Mouse (Mus musculus) liver, embryonic 14.5 days (tissue): ENCODE results near the gene Gpr162. TPM values are rescaled to one million over a fixed set of nuclear protein-coding genes. Genes with fewer than 3 reads are reported as not detected.

ENCODE experiments used
- ATAC-seq: fragments of 200-750 bp; cut with Nextera tagmentation; 2 replicates; pipeline ENCODE4 v1.8.0; 2017; ENCODE audit warnings: moderate number of reproducible peaks, mild to moderate bottlenecking, moderate library complexity; ENCODE audit not compliant: insufficient read depth
- DNase-seq, 3 experiments: peaks; one replicate each; pipeline ENCODE4 v3.0.0-alpha.2; 2012 to 2013; ENCODE audit warnings: low read depth in 3 of 3, low spot score in 3 of 3
- H3K27ac ChIP-seq: fragments of 300-500 bp; sonication (generic); 2 replicates; pipeline ENCODE4 v1.5.1; 2014; ENCODE audit warnings: moderate library complexity, mild to moderate bottlenecking, control low read depth, inconsistent platforms
- H3K27me3 ChIP-seq: fragments of 300-500 bp; sonication (generic); 2 replicates; pipeline ENCODE4 v1.6.1; 2014; ENCODE audit warnings: mild to moderate bottlenecking, low read length, moderate library complexity; ENCODE audit not compliant: control insufficient read depth, insufficient read depth
- H3K36me3 ChIP-seq: fragments of 300-500 bp; sonication (generic); replicated peaks from 2 replicates; pipeline ENCODE4 v1.6.1; 2014; ENCODE audit warnings: low read depth; ENCODE audit not compliant: control insufficient read depth, insufficient read depth
- H3K4me1 ChIP-seq, 2 experiments: fragments of 200-500 bp in 1 of 2; fragments of 300-500 bp in 1 of 2; sonication (generic) in 1 of 2; replicated peaks; 2 replicates each; pipeline ENCODE4 v1.6.1; 2012 to 2014; ENCODE audit warnings: antibody characterized with exemption in 1 of 2, inconsistent platforms in 1 of 2, low read length in 1 of 2; ENCODE audit not compliant: control insufficient read depth in 2 of 2, insufficient read depth in 2 of 2
- H3K4me2 ChIP-seq: fragments of 300-500 bp; sonication (generic); 2 replicates; pipeline ENCODE4 v1.6.1; 2014; ENCODE audit warnings: low read depth, mild to moderate bottlenecking, control low read depth, moderate library complexity
- H3K4me3 ChIP-seq, 2 experiments: fragments of 200-500 bp in 1 of 2; fragments of 300-500 bp in 1 of 2; sonication (generic) in 1 of 2; 2 replicates each; pipeline ENCODE4 v1.5.1; 2012 to 2014; ENCODE audit warnings: low read depth in 2 of 2, low read length in 2 of 2, mild to moderate bottlenecking in 2 of 2, control low read depth in 1 of 2, inconsistent platforms in 1 of 2, moderate library complexity in 1 of 2; ENCODE audit not compliant: insufficient read depth in 1 of 2
- H3K9ac ChIP-seq: fragments of 300-500 bp; sonication (generic); replicated peaks from 2 replicates; pipeline ENCODE4 v1.6.1; 2014; ENCODE audit warnings: mild to moderate bottlenecking, control low read depth, moderate library complexity
- H3K9me3 ChIP-seq: fragments of 300-500 bp; sonication (generic); 2 replicates; pipeline ENCODE4 v1.6.1; 2016; ENCODE audit warnings: low read length, mixed read lengths; ENCODE audit not compliant: control insufficient read depth
- CTCF ChIP-seq: IDR thresholded peaks from 2 replicates; pipeline ENCODE4 v1.5.1; 2016; ENCODE audit warnings: antibody characterized with exemption, low read depth, control low read depth
- EP300 ChIP-seq: IDR thresholded peaks from 2 replicates; pipeline ENCODE4 v1.6.1; 2016; ENCODE audit warnings: antibody characterized with exemption, low read depth
- WGBS: fragments of 180-500 bp; shearing (Covaris S2); extraction: QIAGEN DNeasy Blood & Tissue Kit; methylation state at CpG from one replicate; pipeline ENCODE4 v1.1.7; 2014; ENCODE audit not compliant: insufficient replicate concordance; 5-methylcytosine and 5-hydroxymethylcytosine counted together
- polyA plus RNA-seq, 2 experiments: library from polyadenylated mRNA; depleted of rRNA in 1 of 2; stranded (reverse) in 1 of 2; unstranded in 1 of 2; fragments of >200 nt; fragmentation: Nextera tagmentation in 1 of 2; extraction: Ambion mirVana in 1 of 2; gene quantifications; 2 replicates each; pipeline versions ENCODE4 v1.2.1 to v1.2.3; 2012 to 2014

The Gpr162 gene
- polyA plus RNA-seq, 2 experiments, result 0.03 TPM; not detected in 1

GRCm38 (mm10) chr6:124863125-124863657 lies 592 bp downstream of the Gpr162 start:
- TF ChIP-seq EP300 (no peak), CTCF (no peak)
- Histone ChIP-seq H3K4me3 (peak overlapping the region in 1 of 2 experiments; percentile 39; a peak in 2 of 4 replicates), H3K4me2 (peak overlapping the region; percentile 60), H3K27ac (no peak overlapping the region), H3K9ac (no peak overlapping the region), H3K9me3 (no peaks in the 10 kb centered on the region), H3K4me1 (no peaks in the 10 kb centered on the region), H3K27me3 (peaks cover 49% of the 10 kb centered on the region), H3K36me3 (no peaks in the 10 kb centered on the region)
- ATAC-seq (no peak), DNase-seq (no peak)
- WGBS, result 4% methylated on average over 15 of the region's 16 CpGs

DNA sequence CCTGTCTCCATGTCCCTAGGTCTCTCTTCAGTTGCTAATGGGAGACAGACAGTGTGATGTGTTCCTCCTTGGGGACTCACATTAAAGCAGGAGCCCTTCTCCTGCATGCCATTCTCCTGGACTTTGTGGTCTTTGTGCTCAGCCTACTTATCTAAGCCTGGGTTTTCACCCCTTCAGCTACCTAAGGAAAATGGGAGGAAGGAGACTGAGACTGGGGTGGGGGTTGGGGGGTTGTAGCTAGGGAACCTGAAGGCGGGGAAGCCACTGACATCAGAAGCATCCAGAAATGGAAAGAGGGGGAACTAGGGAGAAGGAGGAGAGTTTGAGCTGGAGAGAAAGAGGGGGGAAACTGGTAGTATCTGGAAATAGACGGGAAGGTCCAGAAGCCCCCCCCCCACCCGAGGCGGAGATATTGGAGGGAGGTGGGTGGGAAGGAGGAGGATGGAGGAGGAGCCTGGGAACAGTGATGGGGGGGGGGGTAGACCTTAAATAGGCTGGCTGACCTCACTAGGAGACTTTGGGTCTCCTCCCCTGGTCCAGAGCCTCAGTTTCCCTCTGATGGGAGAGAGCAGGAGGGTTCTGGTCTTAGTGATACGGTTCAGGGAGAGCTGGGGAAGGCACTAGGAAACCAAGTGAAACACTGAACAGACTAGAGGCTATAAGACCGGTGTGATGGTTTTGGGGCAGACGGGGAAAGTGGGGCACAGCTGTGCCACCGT lies 1.2 kb downstream of the Gpr162 start:
- Histone ChIP-seq H3K36me3 (no peaks in the 10 kb centered on the region), H3K4me3 (no peak overlapping the region), H3K27me3 (peaks cover 56% of the 10 kb centered on the region), H3K4me2 (no peak overlapping the region), H3K27ac (no peak overlapping the region), H3K9ac (no peak overlapping the region), H3K4me1 (no peaks in the 10 kb centered on the region), H3K9me3 (no peaks in the 10 kb centered on the region)
- TF ChIP-seq EP300 (no peak), CTCF (no peak)
- DNase-seq (no peak), ATAC-seq (no peak)
- WGBS, result 10% methylated on average over 8 of the region's 8 CpGs

DNA sequence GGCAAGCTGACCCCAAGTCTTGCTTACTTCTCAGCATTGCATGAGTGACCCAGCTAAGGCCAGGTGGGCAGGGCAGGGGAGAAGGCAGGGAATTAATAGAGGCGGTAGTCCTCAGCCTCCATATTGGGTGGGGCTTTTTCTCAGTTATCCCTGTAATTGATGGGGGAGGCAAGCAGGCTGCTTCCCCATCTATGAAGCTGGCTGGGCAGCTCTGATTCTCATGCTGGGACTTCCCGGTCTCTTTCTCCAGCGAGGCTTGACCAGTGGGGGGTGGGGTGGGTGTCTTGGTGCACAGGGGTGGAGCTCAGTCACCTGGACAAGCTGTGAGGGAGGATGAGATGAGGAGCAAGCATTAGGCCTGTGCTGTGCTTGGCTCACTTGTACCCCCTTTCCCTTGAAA lies 2.0 kb downstream of the Gpr162 start:
- H3K9me3 ChIP-seq, result no peaks in the 10 kb centered on the region
- 40% methylated on average over 3 of the region's 3 CpGs for WGBS
- H3K27ac ChIP-seq, result no peak overlapping the region
- peaks cover 63% of the 10 kb centered on the region for H3K27me3 ChIP-seq
- no peak overlapping the region for H3K4me2 ChIP-seq
- no peaks in the 10 kb centered on the region for H3K36me3 ChIP-seq
- ATAC-seq (no peak), DNase-seq (no peak)
- no peak overlapping the region for H3K4me3 ChIP-seq
- no peak for TF ChIP-seq EP300
- TF ChIP-seq CTCF, result no peak
- no peak overlapping the region for H3K9ac ChIP-seq
- no peaks in the 10 kb centered on the region for H3K4me1 ChIP-seq

DNA sequence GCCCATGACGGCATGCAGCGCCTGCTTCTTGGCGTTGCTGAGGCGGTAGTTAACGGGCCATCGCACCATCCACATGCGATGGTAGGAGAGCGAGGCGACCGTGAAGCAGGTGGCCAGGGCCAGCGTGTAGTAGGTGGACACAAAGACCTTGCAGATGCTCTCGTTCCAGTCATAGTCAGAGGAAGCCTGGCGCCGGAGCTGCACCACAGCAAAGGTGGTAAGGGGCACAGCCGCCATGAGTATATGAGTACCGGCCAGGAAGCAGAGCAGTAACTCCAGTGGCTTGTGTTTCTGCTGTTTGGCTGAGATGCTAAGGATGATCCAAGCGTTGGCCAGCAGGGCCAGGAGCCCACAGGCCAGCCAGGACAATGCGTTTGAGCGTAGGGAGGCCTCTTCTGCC lies 2.5 kb downstream of the Gpr162 start:
- no peak for ATAC-seq
- no peak overlapping the region for H3K9ac ChIP-seq
- TF ChIP-seq EP300 (no peak), CTCF (no peak)
- no peaks in the 10 kb centered on the region for H3K9me3 ChIP-seq
- no peaks in the 10 kb centered on the region for H3K4me1 ChIP-seq
- no peak overlapping the region for H3K4me2 ChIP-seq
- peaks cover 68% of the 10 kb centered on the region for H3K27me3 ChIP-seq
- WGBS, result 75% methylated on average over 19 of the region's 19 CpGs
- H3K27ac ChIP-seq, result no peak overlapping the region
- no peak for DNase-seq
- H3K4me3 ChIP-seq, result no peak overlapping the region
- H3K36me3 ChIP-seq, result no peaks in the 10 kb centered on the region

GRCm38 (mm10) chr6:124860511-124860910 lies 3.3 kb downstream of the Gpr162 start:
- Histone ChIP-seq H3K27ac (no peak overlapping the region), H3K9me3 (no peaks in the 10 kb centered on the region), H3K36me3 (no peaks in the 10 kb centered on the region), H3K4me1 (no peaks in the 10 kb centered on the region), H3K4me2 (no peak overlapping the region), H3K4me3 (no peak overlapping the region), H3K27me3 (peaks cover 76% of the 10 kb centered on the region), H3K9ac (no peak overlapping the region)
- DNase-seq, result no peak
- TF ChIP-seq CTCF (no peak), EP300 (no peak)
- 68% methylated on average over 9 of the region's 9 CpGs for WGBS
- no peak for ATAC-seq
